Mouse (Mus musculus) midbrain, embryonic 11.5 days (tissue): ENCODE results near the gene Gm11938. TPM values are rescaled to one million over a fixed set of nuclear protein-coding genes. Genes with fewer than 3 reads are reported as not detected.

ENCODE experiments used
- ATAC-seq: fragments of 200-750 bp; cut with Nextera tagmentation; 2 replicates; pipeline ENCODE4 v1.8.0; 2017; ENCODE audit warnings: moderate TSS enrichment, moderate library complexity; ENCODE audit not compliant: low FRiP score
- DNase-seq: peaks from one replicate; pipeline ENCODE4 v3.0.0; 2015; ENCODE audit warnings: low spot score; ENCODE audit errors: missing footprints
- H3K27ac ChIP-seq: fragments of 300-500 bp; sonication (generic); 2 replicates; pipeline ENCODE4 v1.5.1; 2014; ENCODE audit warnings: low read depth, low read length
- H3K27me3 ChIP-seq: fragments of 300-500 bp; sonication (generic); 2 replicates; pipeline ENCODE4 v1.6.1; 2014; ENCODE audit warnings: mild to moderate bottlenecking, low read length, moderate library complexity, mixed read lengths; ENCODE audit not compliant: control insufficient read depth, insufficient read depth
- H3K36me3 ChIP-seq: fragments of 300-500 bp; sonication (generic); 2 replicates; pipeline ENCODE4 v1.6.1; 2014; ENCODE audit warnings: mild to moderate bottlenecking, low read length, moderate library complexity, mixed read lengths; ENCODE audit not compliant: control insufficient read depth, insufficient read depth
- H3K4me1 ChIP-seq: fragments of 300-500 bp; sonication (generic); 2 replicates; pipeline ENCODE4 v1.6.1; 2014; ENCODE audit warnings: low read length; ENCODE audit not compliant: control insufficient read depth, insufficient read depth
- H3K4me2 ChIP-seq: fragments of 300-500 bp; sonication (generic); 2 replicates; pipeline ENCODE4 v1.6.1; 2014; ENCODE audit warnings: mild to moderate bottlenecking, moderate library complexity
- H3K4me3 ChIP-seq: fragments of 300-500 bp; sonication (generic); 2 replicates; pipeline ENCODE4 v1.5.1; 2014; ENCODE audit warnings: low read depth, low read length
- H3K9ac ChIP-seq: fragments of 300-500 bp; sonication (generic); 2 replicates; pipeline ENCODE4 v1.6.1; 2014; ENCODE audit warnings: low read length
- H3K9me3 ChIP-seq: fragments of 300-500 bp; sonication (generic); 2 replicates; pipeline ENCODE4 v1.6.1; 2016; ENCODE audit warnings: low read length; ENCODE audit not compliant: control insufficient read depth
- WGBS: fragments of 180-500 bp; shearing (Covaris S2); extraction: QIAGEN DNeasy Blood & Tissue Kit; methylation state at CpG from one replicate; pipeline ENCODE4 v1.1.7; 2014; 5-methylcytosine and 5-hydroxymethylcytosine counted together
- polyA plus RNA-seq: library from polyadenylated mRNA; unstranded; fragments of >200 nt; fragmentation: Nextera tagmentation; extraction: Ambion mirVana; gene quantifications from 2 replicates; pipeline ENCODE4 v1.2.1, GENCODE M21; 2014

The Gm11938 gene
- polyA plus RNA-seq, 1 experiment from 2014 or later = not detected

DNA sequence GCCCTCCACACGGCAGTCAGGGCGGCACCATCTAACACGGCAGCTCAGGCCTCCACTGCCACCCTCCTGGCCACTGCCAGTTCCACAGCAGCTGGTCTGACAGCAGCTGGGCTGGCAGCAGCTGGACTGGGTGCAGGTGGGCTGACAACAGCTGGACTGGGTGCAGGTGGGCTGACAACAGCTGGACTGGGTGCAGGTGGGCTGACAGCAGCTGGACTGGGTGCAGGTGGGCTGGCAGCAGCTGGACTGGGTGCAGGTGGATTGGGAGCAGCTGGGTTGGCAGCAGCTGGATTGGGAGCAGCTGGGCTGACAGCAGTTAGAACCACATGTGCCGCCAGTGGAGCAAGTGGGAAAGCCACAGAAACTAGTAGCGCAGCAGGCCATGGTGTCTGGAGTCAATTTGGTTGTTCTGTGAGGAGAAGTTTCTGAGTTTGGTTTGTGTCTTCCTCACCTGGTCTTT lies 19.8 kb downstream of the Gm11938 start, which contains the start of gene Krtap1-4:
Gene Krtap1-4, minus strand, starts transcription at position 410 of the 460 bp plus-strand sequence.
- Histone ChIP-seq H3K27ac (no peak within 1 kb of the TSS), H3K9me3 (no peaks in the 10 kb centered on the region), H3K4me1 (no peaks in the 10 kb centered on the region), H3K4me3 (no peak within 1 kb of the TSS), H3K27me3 (no peaks in the 10 kb centered on the region), H3K9ac (no peak within 1 kb of the TSS), H3K4me2 (no peak within 1 kb of the TSS), H3K36me3 (no peaks in the 10 kb centered on the region)
- WGBS = 74% methylated on average over 5 of the region's 5 CpGs
- DNase-seq (no peak), ATAC-seq (no peak)

DNA sequence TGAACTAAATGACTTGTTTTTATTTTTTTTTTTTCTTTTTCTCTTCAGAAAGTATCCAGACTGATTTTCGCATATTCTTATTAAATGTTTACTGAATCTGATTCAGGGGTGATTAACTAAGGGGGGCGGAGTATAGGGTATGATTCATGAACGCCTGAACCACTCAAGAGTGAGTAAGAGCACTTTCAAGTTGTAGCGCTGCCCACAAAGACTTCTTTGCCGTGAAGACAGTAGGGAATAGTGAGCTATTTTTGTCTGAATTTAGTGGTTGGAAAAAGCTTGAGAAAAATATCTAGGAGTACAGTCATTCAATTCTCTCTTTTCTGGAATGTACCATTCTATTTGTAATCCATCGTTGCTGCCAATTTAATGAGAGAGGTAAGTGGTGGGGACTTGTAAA lies 21.5 kb downstream of the Gm11938 start:
- Histone ChIP-seq H3K9ac (no peak overlapping the region), H3K27me3 (no peaks in the 10 kb centered on the region), H3K4me2 (no peak overlapping the region), H3K4me3 (no peak overlapping the region), H3K36me3 (no peaks in the 10 kb centered on the region), H3K4me1 (no peaks in the 10 kb centered on the region), H3K9me3 (no peaks in the 10 kb centered on the region), H3K27ac (no peak overlapping the region)
- no peak for DNase-seq
- no peak for ATAC-seq
- 88% methylated on average over 6 of the region's 6 CpGs for WGBS

DNA sequence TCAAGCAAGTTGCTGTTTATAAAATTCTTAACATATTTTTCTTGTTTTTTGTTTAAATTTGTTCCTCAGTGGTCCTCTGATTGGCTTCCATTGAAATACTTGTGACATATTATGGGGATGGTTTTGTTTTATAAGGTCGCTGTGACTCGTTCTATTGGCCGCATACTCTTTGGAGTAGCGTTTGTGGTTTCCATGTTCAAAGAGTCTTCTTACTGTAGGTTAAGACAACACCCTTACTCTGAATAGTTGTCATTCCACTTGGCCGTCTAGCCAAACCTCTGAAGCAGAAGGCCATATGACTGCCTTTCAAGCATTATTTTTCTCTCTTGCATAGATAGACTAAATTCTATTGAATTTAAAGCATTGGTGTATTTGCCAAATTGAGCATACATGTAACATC lies 22.1 kb downstream of the Gm11938 start:
- Histone ChIP-seq H3K4me1 (no peaks in the 10 kb centered on the region), H3K36me3 (no peaks in the 10 kb centered on the region), H3K9me3 (no peaks in the 10 kb centered on the region), H3K4me2 (no peak overlapping the region), H3K4me3 (no peak overlapping the region), H3K27me3 (no peaks in the 10 kb centered on the region), H3K9ac (no peak overlapping the region), H3K27ac (no peak overlapping the region)
- DNase-seq (no peak), ATAC-seq (no peak)
- 92% methylated on average over 5 of the region's 5 CpGs for WGBS

DNA sequence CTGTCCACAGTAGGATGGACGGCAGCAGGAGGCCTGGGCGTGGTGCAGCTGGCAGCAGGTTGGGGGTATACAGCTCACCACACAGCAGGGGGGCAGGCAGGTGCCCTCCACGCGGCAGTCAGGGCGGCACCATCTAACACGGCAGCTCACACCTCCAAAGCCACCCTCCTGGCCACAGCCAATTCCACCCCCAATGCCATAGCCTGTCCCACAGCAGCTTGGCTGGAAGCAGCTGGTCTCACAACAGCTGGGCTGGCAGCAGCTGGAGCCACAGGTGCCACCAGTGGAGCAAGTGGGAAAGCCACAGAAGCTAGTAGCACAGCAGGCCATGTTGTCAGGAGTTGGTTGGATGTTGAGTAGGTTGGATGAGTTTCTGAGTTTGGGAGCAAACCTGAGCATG lies 22.5 kb downstream of the Gm11938 start, which contains the start of gene Krtap1-5:
Gene Krtap1-5, minus strand, starts transcription at position 381 of the 400 bp plus-strand sequence.
- Histone ChIP-seq H3K4me3 (no peak within 1 kb of the TSS), H3K4me2 (no peak within 1 kb of the TSS), H3K27me3 (no peaks in the 10 kb centered on the region), H3K9me3 (no peaks in the 10 kb centered on the region), H3K4me1 (no peaks in the 10 kb centered on the region), H3K36me3 (no peaks in the 10 kb centered on the region), H3K27ac (no peak within 1 kb of the TSS), H3K9ac (no peak within 1 kb of the TSS)
- DNase-seq = no peak
- ATAC-seq = no peak
- 89% methylated on average over 6 of the region's 6 CpGs for WGBS

DNA sequence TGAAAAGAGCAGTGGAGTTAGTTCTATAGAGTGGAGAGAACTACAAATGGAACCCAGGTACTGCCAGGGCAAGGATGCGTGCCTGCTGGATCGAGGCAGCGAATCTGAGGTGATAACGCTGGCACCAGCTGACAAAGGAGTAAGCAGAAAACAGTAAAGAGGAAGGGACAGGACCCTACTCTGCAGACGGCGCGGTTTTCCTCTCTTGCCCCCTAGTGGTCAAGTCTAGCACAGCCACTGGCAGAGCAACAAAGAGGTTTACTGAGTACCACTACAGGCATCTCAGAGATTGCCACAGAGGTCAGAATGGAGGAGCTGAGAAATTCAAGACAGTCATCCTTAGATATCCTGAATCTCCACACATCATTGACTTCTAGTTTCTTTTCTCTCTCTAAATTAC lies 29.0 kb downstream of the Gm11938 start:
- Histone ChIP-seq H3K36me3 (no peaks in the 10 kb centered on the region), H3K27ac (no peak overlapping the region), H3K4me2 (peak overlapping the region; percentile 1; the same call in 1 of the 2 replicates), H3K4me1 (no peaks in the 10 kb centered on the region), H3K4me3 (no peak overlapping the region), H3K27me3 (no peaks in the 10 kb centered on the region), H3K9ac (no peak overlapping the region), H3K9me3 (no peaks in the 10 kb centered on the region)
- under 1% methylated on average over 7 of the region's 7 CpGs for WGBS
- ATAC-seq = peak; percentile 85
- peak; percentile 96 for DNase-seq

DNA sequence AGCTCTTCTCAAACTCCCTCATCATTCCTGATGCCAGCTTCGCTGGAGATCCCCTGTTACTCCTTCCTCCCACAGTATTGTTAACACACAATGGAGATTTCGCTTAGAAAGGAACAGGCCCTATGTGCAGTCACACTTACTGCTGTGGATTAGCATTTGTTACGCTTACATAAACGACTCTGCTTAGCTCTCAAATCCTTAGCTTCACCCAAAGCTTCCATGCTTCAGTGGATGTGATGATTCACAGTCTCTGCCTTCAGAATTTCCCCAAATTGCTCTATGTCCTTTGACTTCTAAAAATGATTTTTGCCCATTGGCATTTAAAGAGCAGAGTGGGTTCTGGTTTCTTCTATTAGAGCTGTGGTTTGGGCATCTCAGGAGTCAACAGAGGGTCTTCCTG lies 29.9 kb downstream of the Gm11938 start:
- Histone ChIP-seq H3K27me3 (no peaks in the 10 kb centered on the region), H3K4me3 (no peak overlapping the region), H3K9ac (no peak overlapping the region), H3K4me2 (no peak overlapping the region), H3K36me3 (no peaks in the 10 kb centered on the region), H3K4me1 (no peaks in the 10 kb centered on the region), H3K27ac (no peak overlapping the region), H3K9me3 (no peaks in the 10 kb centered on the region)
- DNase-seq (peak; percentile 87), ATAC-seq (no peak)
- WGBS = 19% methylated on average over 4 of the region's 4 CpGs

DNA sequence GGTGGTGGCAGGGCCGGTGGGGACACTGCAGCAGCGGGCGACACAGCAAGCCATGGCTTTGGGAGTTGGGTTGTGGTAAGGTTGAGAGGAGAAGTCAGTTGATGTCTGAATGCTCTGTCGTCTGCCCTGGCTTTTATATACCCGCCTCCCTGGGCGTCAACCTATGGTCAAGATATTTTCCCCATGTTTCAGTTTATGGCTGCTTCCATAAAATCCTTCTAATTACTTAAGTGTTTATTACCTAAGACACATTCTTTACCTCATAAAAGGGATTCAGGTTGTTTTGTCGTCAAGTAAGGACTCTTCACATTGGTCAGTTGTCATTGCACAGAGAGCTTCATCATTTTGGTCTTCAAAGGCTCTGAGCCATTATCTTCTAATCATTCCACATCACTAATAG lies 36.6 kb downstream of the Gm11938 start, which contains the start of gene Krtap3-1:
Gene Krtap3-1, minus strand, starts transcription at position 101 of the 400 bp plus-strand sequence.
- 87% methylated on average over 7 of the region's 7 CpGs for WGBS

DNA sequence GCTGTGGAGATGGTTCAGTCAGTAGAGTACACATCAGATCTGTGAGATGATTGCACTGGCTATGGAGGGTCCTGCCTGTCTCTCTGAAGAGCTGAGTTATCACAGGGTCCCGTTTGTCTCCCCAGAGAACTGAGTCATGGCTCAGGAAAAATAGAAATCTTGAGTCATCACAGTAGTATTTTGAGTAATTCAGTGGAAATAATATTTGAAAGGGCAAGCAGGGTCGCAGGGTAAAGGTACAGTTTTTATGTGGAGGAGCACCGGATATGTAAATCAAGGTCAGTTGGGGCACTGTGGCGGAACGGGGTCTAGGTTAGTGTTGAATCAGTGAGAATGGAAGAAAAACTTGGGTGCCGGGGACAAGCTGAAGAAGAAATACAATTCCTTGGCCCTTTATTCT lies 40.5 kb downstream of the Gm11938 start:
- Histone ChIP-seq H3K27ac (no peak overlapping the region), H3K4me1 (no peaks in the 10 kb centered on the region), H3K4me2 (no peak overlapping the region), H3K36me3 (no peaks in the 10 kb centered on the region), H3K9me3 (no peaks in the 10 kb centered on the region), H3K4me3 (no peak overlapping the region), H3K27me3 (no peaks in the 10 kb centered on the region), H3K9ac (no peak overlapping the region)
- DNase-seq = no peak
- 76% methylated on average over 6 of the region's 6 CpGs for WGBS
- ATAC-seq = no peak

More for the DNA sequence above, 36.6 kb downstream of the Gm11938 start, which contains the start of gene Krtap3-1:
- Histone ChIP-seq H3K27ac (no peak within 1 kb of the TSS), H3K9me3 (no peaks in the 10 kb centered on the region), H3K27me3 (no peaks in the 10 kb centered on the region), H3K36me3 (no peaks in the 10 kb centered on the region), H3K9ac (no peak within 1 kb of the TSS), H3K4me2 (no peak within 1 kb of the TSS), H3K4me1 (no peaks in the 10 kb centered on the region), H3K4me3 (no peak within 1 kb of the TSS)
- DNase-seq (no peak), ATAC-seq (no peak)

DNA sequence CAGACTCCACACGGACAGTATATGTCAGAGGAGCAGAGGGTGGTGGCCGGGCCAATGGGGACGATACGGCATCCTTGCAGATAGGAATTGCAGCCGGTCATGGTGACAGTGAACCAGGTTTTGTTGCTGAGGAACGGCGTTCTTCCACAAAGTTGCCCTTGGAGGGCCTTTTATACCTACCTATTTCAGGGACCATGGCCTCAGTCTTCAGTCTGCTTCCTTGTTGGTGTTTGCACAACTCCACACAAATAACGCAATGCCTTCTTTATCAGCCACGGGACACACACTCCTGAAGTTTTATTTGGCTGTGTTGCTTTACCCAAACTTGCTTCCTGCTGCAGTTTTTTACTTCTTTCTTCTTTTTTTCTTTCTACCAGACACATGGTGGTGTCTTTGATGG lies 43.7 kb downstream of the Gm11938 start, which contains the start of gene Gm11939:
Gene Gm11939, minus strand, starts transcription at position 101 of the 400 bp plus-strand sequence.
- no peak for ATAC-seq
- H3K4me1 ChIP-seq = no peaks in the 10 kb centered on the region
- no peaks in the 10 kb centered on the region for H3K36me3 ChIP-seq
- H3K27ac ChIP-seq = no peak within 1 kb of the TSS
- H3K4me2 ChIP-seq = no peak within 1 kb of the TSS
- H3K27me3 ChIP-seq = no peaks in the 10 kb centered on the region
- WGBS = 93% methylated on average over 9 of the region's 9 CpGs
- no peaks in the 10 kb centered on the region for H3K9me3 ChIP-seq
- no peak within 1 kb of the TSS for H3K4me3 ChIP-seq
- no peak for DNase-seq
- no peak within 1 kb of the TSS for H3K9ac ChIP-seq
